Mouse (Mus musculus): ENCODE results near the gene Gm16181. TPM values are rescaled to one million over a fixed set of nuclear protein-coding genes. Genes with fewer than 3 reads are reported as not detected.
A peak's percentile ranks its signal among the peaks of the same experiment; 100 is the strongest.

Gm16181 gene
- polyA plus RNA-seq, 1 experiment, result not detected

DNA sequence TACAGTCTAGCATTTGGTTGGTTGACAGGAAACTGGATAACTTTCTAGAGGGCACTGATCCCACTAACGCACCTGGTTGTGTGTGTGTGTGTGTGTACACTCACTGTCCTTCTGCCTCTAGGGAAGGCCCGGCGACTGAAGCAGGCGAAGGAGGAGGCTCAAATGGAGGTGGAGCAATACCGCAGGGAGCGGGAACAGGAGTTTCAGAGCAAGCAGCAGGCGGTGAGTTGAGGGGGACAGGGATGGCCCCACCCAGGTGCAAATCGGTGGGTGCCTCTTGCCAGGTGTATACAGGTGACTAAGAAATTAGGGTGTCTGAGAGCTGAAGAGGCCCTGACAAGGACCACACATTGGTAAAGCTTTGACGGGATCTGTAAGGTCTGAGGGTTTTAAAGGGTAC lies 16.4 kb downstream of the Gm16181 start:
- 76% methylated on average over 9 of the region's 9 CpGs for WGBS
- Histone ChIP-seq H3K36me3 (ENCODE audit: control insufficient read depth, insufficient read depth, low read length) (no peaks in the 10 kb centered on the region), H3K4me1 (ENCODE audit: control insufficient read depth, insufficient read depth, low read length) (peaks cover 8% of the 10 kb centered on the region; the same call in 1 of the 2 replicates), H3K27me3 (replicated peaks; ENCODE audit: control insufficient read depth, insufficient read depth, low read length) (no peaks in the 10 kb centered on the region), H3K27ac (ENCODE audit: insufficient read depth, low read depth, low read length) (no peak overlapping the region), H3K4me3 (ENCODE audit: insufficient read depth, low read depth, low read length) (no peak overlapping the region)
- no peak for DNase-seq
- TF ChIP-seq CTCF (conservative IDR thresholded peaks at IDR 0.05; ENCODE audit: insufficient read depth, insufficient read length, low read depth, low read length), result no peak
- TF ChIP-seq POLR2A (IDR thresholded peaks at IDR 0.05; ENCODE audit: low read depth, low read length), result no peak

DNA sequence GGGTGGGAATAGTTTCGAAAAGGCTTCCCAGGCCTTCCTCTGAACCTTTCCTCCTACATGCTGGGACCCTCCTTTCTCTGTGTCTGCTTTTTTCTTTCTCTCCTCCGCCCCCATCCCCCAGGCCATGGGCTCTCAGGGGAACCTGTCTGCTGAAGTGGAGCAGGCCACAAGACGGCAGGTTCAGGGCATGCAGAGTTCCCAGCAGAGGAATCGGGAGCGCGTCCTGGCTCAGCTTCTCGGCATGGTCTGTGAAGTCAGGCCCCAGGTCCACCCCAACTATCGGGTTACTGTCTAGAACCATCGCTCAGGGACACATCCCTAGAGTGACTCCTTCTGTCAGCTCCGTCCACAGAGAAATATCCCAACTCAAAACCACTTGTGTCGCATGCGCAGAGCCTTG lies 16.9 kb downstream of the Gm16181 start:
- Histone ChIP-seq H3K4me1 (ENCODE audit: control insufficient read depth, insufficient read depth, low read length) (peaks cover 8% of the 10 kb centered on the region; the same call in 1 of the 2 replicates), H3K27me3 (replicated peaks; ENCODE audit: control insufficient read depth, insufficient read depth, low read length) (no peaks in the 10 kb centered on the region), H3K36me3 (ENCODE audit: control insufficient read depth, insufficient read depth, low read length) (no peaks in the 10 kb centered on the region), H3K4me3 (ENCODE audit: insufficient read depth, low read depth, low read length) (no peak overlapping the region), H3K27ac (ENCODE audit: insufficient read depth, low read depth, low read length) (no peak overlapping the region)
- 79% methylated on average over 12 of the region's 12 CpGs for whole genome bisulfite sequencing
- no peak for DNase-seq
- no peak for TF ChIP-seq CTCF (conservative IDR thresholded peaks at IDR 0.05; ENCODE audit: insufficient read depth, insufficient read length, low read depth, low read length)
- TF ChIP-seq POLR2A (IDR thresholded peaks at IDR 0.05; ENCODE audit: low read depth, low read length), result no peak

DNA sequence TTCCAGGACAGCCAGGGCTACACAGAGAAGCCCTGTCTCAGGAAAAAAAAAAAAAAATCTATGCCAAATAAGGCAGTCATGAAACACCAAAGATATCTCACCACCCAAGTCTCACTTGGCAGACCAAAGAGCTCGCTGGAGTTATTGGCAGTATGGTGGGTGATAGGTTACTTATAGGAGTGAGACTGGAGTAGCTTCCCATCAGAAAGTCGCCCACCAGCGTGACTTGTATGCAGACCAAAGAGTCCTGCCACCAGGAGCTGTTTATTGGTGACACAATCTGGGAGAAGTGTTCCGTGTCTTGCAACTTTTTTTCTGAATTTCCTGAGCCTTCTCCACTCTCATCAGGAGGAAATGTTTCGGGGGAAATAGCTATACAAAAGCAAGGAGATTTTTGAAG lies 19.1 kb downstream of the Gm16181 start:
- no peak overlapping the region for H3K4me3 ChIP-seq (ENCODE audit: insufficient read depth, low read depth, low read length)
- 78% methylated on average over 5 of the region's 5 CpGs for WGBS
- DNase-seq, result no peak
- peaks cover 11% of the 10 kb centered on the region; the same call in 1 of the 2 replicates for H3K4me1 ChIP-seq (ENCODE audit: control insufficient read depth, insufficient read depth, low read length)
- H3K27me3 ChIP-seq (replicated peaks; ENCODE audit: control insufficient read depth, insufficient read depth, low read length), result no peaks in the 10 kb centered on the region
- peaks cover 5% of the 10 kb centered on the region; the same call in 1 of the 2 replicates for H3K36me3 ChIP-seq (ENCODE audit: control insufficient read depth, insufficient read depth, low read length)
- H3K27ac ChIP-seq (ENCODE audit: insufficient read depth, low read depth, low read length), result no peak overlapping the region
- TF ChIP-seq CTCF (conservative IDR thresholded peaks at IDR 0.05; ENCODE audit: insufficient read depth, insufficient read length, low read depth, low read length), result no peak
- TF ChIP-seq POLR2A (IDR thresholded peaks at IDR 0.05; ENCODE audit: low read depth, low read length), result no peak

DNA sequence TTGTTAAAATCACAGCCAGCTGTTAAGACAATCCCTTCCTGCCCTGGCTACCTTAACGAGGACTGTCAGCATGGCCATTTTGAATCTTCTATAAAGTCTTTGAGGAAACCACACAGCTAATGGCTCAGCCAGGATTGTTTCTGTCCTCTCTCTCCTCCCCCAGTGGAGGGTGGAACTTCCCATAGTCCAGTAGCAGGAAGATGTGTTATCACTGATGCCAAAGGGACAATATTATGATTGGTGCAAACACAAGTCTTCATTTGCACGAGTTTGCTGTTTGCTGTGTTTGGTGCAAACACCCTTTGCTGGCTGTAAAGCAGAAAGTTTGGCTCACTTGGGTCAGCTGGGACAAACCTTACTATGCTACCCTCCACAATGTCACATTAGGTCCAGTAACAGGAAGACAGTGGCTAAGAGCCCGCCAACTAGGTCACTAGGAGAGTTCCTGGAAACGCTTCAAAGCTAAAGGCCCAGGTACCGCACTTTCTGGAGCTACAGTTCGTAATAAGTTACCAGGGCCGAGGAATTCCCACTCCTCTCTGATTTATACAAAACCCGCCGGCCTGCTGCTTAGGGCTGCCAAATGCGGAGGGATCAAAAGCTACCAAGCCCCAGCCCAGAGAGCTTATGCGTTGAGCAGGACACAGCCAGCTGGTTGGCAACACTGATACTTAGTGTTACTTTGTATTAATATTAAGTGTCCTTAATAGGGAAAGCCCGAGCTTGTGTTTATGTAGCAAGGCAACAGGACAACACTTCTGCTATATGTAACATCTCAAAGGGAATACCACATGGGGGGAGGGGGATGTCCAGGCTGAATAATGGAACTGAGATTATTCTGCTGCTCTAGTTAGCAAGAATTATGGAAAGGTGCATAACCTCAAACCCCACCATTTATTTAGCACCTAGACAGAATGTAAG lies 20.0 kb downstream of the Gm16181 start:
- Histone ChIP-seq H3K4me1 (ENCODE audit: control insufficient read depth, insufficient read depth, low read length) (peaks cover 13% of the 10 kb centered on the region; the same call in 1 of the 2 replicates), H3K27me3 (replicated peaks; ENCODE audit: control insufficient read depth, insufficient read depth, low read length) (no peaks in the 10 kb centered on the region), H3K36me3 (ENCODE audit: control insufficient read depth, insufficient read depth, low read length) (peaks cover 5% of the 10 kb centered on the region; the same call in 1 of the 2 replicates), H3K27ac (ENCODE audit: insufficient read depth, low read depth, low read length) (peak overlapping the region; percentile 100), H3K4me3 (ENCODE audit: insufficient read depth, low read depth, low read length) (peak overlapping the region; percentile 61)
- DNase-seq, result peak; percentile 83
- TF ChIP-seq CTCF (conservative IDR thresholded peaks at IDR 0.05; ENCODE audit: insufficient read depth, insufficient read length, low read depth, low read length), result no peak
- TF ChIP-seq POLR2A (IDR thresholded peaks at IDR 0.05; ENCODE audit: low read depth, low read length), result peak; percentile 6
- 15% methylated on average over 12 of the region's 12 CpGs for WGBS

DNA sequence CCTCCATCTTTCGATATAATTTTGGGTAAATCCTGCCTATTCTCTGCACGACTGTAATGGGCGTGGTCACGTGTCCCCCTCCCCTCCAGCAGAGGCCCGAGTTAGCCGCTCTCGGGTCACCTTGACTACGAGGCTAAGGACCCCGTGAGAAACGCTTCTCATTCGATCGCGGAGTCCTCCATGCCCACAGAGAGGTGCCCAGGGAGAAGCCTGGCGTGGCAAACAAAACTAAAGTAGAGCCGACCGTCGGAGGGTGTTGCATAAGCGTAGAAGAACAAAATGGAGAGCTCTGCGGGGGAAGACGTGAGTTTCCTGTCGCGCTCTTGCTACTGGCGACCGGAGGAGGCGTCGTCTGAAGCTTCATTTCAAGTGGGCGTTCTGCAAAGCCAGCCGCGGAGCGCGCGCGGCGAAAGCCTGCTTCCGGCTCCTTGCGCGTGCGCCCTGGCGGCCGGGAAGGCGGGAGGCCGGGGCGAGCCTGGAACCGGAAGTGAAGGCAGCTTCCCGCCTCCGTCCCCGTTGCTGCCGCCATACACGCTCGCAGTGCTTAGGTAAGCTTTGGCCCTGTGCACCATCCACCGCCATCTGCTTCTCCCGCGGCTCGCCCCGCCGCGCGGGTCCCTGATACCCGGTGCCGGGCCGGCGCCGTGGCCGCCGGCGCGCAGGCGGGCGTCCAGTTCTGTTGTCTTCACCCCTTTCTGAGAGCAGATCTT lies 20.8 kb downstream of the Gm16181 start, which contains the start of gene Ddx39b:
Gene Ddx39b, plus strand, starts transcription at position 442 of the 710 bp plus-strand sequence.
- peak; percentile 97 for DNase-seq
- under 1% methylated on average over 69 of the region's 69 CpGs for WGBS
- TF ChIP-seq POLR2A (IDR thresholded peaks at IDR 0.05; ENCODE audit: low read depth, low read length) (peak; percentile 85), CTCF (conservative IDR thresholded peaks at IDR 0.05; ENCODE audit: insufficient read depth, insufficient read length, low read depth, low read length) (no peak)
- Histone ChIP-seq H3K4me3 (ENCODE audit: insufficient read depth, low read depth, low read length) (peak within 1 kb of the TSS; percentile 61), H3K4me1 (ENCODE audit: control insufficient read depth, insufficient read depth, low read length) (peaks cover 17% of the 10 kb centered on the region; the same call in 1 of the 2 replicates), H3K36me3 (ENCODE audit: control insufficient read depth, insufficient read depth, low read length) (peaks cover 5% of the 10 kb centered on the region), H3K27ac (ENCODE audit: insufficient read depth, low read depth, low read length) (peak within 1 kb of the TSS; percentile 100), H3K27me3 (replicated peaks; ENCODE audit: control insufficient read depth, insufficient read depth, low read length) (no peaks in the 10 kb centered on the region)

DNA sequence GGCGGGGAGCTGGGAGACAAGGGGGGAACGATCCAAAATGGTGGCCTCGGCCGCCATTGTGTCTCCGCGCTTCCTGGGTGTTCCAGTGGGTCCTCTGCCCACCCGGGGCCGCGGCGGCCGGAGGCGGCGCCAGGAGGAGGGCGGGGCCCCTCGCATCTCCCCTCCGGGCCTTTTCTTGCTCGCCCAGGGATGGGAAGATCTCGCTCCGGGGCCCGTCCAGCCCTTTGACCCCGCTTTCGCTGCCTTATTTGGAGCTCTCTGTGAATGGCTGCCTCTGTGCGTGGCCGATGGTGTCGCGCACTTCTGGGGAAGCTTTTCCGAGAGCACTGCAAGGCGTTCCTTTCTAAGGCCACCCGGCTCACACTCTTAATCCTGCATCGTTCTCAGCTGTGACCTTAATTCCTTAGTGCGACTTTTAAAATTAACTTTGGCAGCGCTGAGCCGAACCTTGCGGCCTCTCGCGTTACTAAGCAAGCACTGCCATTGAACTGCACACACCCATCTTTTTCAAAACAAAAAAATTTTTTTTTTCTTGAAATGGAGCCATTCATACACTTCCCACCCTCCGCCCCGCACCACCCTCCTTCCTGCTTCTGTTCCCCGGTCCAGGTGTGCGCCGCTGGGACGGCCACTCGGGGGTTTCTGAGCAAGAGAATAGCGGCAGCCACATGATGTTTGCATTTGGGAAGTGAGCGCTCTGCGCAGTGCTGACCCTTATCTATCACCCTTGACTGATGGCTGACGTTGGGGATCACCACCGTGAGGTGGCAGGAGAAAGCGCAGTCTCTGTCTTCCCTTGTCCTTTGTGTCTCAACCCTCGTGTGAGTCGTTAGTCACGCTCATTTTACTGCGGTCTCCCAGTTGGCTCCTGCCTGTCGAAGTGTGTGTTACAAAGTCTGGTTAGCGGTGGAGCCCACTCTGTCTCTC lies 21.6 kb downstream of the Gm16181 start:
- peaks cover 17% of the 10 kb centered on the region; the same call in 1 of the 2 replicates for H3K4me1 ChIP-seq (ENCODE audit: control insufficient read depth, insufficient read depth, low read length)
- peak overlapping the region; percentile 97 for H3K27ac ChIP-seq (ENCODE audit: insufficient read depth, low read depth, low read length)
- H3K27me3 ChIP-seq (replicated peaks; ENCODE audit: control insufficient read depth, insufficient read depth, low read length), result no peaks in the 10 kb centered on the region
- peaks cover 8% of the 10 kb centered on the region for H3K36me3 ChIP-seq (ENCODE audit: control insufficient read depth, insufficient read depth, low read length)
- peak; percentile 89 for DNase-seq
- peak overlapping the region; percentile 58 for H3K4me3 ChIP-seq (ENCODE audit: insufficient read depth, low read depth, low read length)
- peak; percentile 31 for TF ChIP-seq POLR2A (IDR thresholded peaks at IDR 0.05; ENCODE audit: low read depth, low read length)
- TF ChIP-seq CTCF (conservative IDR thresholded peaks at IDR 0.05; ENCODE audit: insufficient read depth, insufficient read length, low read depth, low read length), result peak; percentile 16; the same call in 1 of the 2 replicates
- WGBS, result under 1% methylated on average over 55 of the region's 55 CpGs

Measured in kidney, adult 2 months (tissue).